Mouse (Mus musculus) neutrophil, adult 65 days (primary cell): ENCODE measurements around the gene Smc1b. TPM values are rescaled to one million over a fixed set of nuclear protein-coding genes. Genes with fewer than 3 reads are reported as not detected.

Experiments
- total RNA-seq: library from RNA; stranded (reverse); gene quantifications from 2 replicates; pipeline ENCODE4 v1.2.4, GENCODE M21; 2023

Gene Smc1b
- total RNA-seq = not detected in 2 replicates

DNA sequence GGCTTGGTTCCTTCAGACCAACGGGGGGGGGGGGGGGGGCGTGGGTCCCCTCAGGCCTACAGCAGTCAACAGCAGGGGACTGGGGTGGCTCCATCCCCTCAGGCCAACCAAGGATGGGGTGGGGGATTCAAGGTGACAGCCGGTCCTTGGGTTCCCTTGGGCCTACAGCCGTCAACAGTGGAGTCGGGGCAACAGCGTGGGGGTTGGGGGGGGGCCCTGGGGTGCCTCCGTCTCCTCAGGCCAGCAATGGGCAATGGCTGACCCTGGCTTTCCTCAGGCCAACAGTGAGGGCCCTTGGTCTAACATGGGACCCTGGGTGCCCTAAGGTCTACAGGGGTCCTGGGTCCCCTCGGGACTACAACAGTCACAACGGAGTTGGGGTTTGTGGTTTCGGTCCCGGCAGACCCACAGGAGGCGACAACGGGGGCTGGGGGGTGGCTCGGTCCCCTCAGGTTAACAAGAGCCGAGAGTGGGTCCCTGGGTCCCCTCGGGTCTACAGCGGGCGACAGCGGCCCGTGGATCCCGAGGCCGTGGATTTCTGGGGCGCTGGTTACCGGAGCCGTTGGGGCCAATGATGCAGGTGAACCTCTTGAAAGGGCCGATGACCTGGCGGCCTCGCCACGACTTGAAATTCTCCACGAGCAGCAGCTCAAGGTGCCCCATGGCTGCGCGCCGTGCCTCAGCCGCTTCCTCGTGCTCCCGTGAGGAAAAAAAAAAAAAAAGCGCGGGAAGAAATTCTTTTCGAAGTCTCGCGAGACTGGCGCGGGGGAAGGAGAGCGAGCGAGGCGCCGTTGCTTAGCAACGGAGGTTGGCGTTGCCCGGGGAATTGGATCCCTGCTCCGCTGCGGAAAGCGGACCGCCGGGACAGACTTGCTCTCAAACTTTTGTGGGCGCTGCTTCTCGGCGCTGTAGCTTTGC, at the start of gene Smc1b, which contains the start of gene Ribc2:
Gene Smc1b, minus strand, starts transcription at position 690 of the 918 bp plus-strand sequence.
Gene Ribc2, plus strand, starts transcription at position 804 of the 918 bp plus-strand sequence.

DNA sequence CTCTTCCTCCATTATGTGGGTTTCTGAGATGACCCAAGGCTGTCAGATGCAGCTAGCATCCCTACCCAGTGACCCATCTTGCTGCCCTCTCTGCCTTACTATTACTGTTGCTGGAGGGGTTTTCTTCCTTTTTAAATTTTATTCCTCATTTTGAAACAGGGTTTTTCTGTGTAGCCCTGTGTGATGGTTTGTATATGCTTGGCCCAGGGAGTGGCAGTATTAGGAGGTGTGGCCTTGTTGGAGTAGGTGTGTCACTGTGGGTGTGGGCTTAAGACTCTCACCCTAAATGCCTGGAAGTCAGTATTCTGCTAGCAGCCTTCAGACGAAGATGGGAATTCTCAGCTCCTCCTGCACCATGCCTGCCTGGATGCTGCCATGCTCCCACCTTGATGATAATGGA, 103.1 kb downstream of the Smc1b start, which contains the start of gene Fam118a:
Gene Fam118a, plus strand, starts transcription at position 301 of the 400 bp plus-strand sequence.

DNA sequence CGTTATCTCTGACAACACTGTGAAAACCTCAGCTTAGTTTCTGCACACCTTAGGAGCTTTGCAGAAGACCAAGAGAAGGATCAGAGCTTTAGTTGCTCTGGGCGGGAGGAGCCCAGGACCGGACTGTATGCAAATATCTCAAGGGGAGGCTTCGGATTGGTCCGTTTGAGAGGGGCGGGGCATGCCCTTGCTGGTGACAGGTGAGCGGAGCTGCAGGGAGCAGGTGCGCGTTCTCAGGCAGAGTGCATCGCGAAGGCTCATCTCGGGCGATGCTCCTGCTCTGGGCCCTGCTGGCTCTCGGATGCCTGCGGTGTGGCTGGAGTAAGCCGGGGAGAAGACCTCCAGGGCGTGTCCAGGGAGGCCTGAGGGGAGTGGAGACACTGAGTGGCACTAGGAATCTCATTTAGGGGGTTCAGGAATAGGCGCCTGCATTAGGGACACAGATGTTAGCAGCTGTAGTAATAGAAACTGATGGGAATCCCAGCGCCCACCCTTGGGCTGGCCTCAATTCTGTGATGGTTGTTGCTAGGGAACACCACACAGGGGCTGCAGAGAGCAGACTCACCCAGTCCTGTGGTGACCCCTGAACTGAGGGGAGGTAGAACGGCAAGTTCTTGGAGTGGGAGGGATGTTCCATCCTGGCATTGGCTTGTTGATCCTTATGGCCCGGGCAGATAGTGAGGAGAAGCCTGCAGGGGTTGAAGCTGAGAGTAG, 114.7 kb downstream of the Smc1b start, which contains the start of gene Upk3a:
Gene Upk3a, plus strand, starts transcription at position 191 of the 714 bp plus-strand sequence.

Other genes starting within 250 kb of the Smc1b start
- gene Gm29666, start 211.9 kb downstream of the Smc1b start, total RNA-seq = 0.34 and 0.38 TPM in 2 replicates
- 63.2 and 64.0 TPM in 2 replicates for gene Nup50, start 208.6 kb downstream of the Smc1b start, total RNA-seq
- gene 5031439G07Rik, start 143.4 kb downstream of the Smc1b start, total RNA-seq = 90.0 and 111 TPM in 2 replicates
- not detected in 2 replicates for gene Upk3a, start 114.8 kb downstream of the Smc1b start, total RNA-seq
- gene Fam118a, start 103.0 kb downstream of the Smc1b start, total RNA-seq = 6.2 and 10.4 TPM in 2 replicates
- gene Ribc2, start 114 bp upstream of the Smc1b start, total RNA-seq = not detected in 2 replicates
- 1.8 and 3.0 TPM in 2 replicates for gene Fbln1, start 74.0 kb upstream of the Smc1b start, total RNA-seq
- gene Atxn10, start 204.3 kb upstream of the Smc1b start, total RNA-seq = 180 and 194 TPM in 2 replicates